Mouse (Mus musculus) hindbrain, embryonic 13.5 days (tissue): Measurements from ENCODE around the gene Pcsk4. TPM values are rescaled to one million over a fixed set of nuclear protein-coding genes. Genes with fewer than 3 reads are reported as not detected.
"Not testable (repeated sequence)": the region's sequence is repeated elsewhere in the genome, so short reads cannot be mapped to it uniquely, and the experiment has no call there.

ENCODE experiments used
- ATAC-seq: fragments of 200-750 bp; cut with Nextera tagmentation; 2 replicates; pipeline ENCODE4 v1.8.0; 2017; ENCODE audit warnings: moderate TSS enrichment; ENCODE audit not compliant: low FRiP score
- H3K27ac ChIP-seq: fragments of 300-500 bp; sonication (generic); 2 replicates; pipeline ENCODE4 v1.5.1; 2015; ENCODE audit warnings: inconsistent platforms, mild to moderate bottlenecking, moderate library complexity
- H3K27me3 ChIP-seq: fragments of 300-500 bp; sonication (generic); 2 replicates; pipeline ENCODE4 v1.6.1; 2015; ENCODE audit warnings: mild to moderate bottlenecking, inconsistent platforms
- H3K36me3 ChIP-seq: fragments of 300-500 bp; sonication (generic); 2 replicates; pipeline ENCODE4 v1.6.1; 2015; ENCODE audit warnings: mild to moderate bottlenecking, inconsistent platforms
- H3K4me1 ChIP-seq: fragments of 300-500 bp; sonication (generic); replicated peaks from 2 replicates; pipeline ENCODE4 v1.6.1; 2015; ENCODE audit warnings: inconsistent platforms
- H3K4me2 ChIP-seq: fragments of 300-500 bp; sonication (generic); 2 replicates; pipeline ENCODE4 v1.6.1; 2015; ENCODE audit warnings: inconsistent platforms, mild to moderate bottlenecking, moderate library complexity
- H3K4me3 ChIP-seq: fragments of 300-500 bp; sonication (generic); 2 replicates; pipeline ENCODE4 v1.5.1; 2015; ENCODE audit warnings: mild to moderate bottlenecking, inconsistent platforms
- H3K9ac ChIP-seq: fragments of 300-500 bp; sonication (generic); 2 replicates; pipeline ENCODE4 v1.6.1; 2015; ENCODE audit warnings: mild to moderate bottlenecking, inconsistent platforms
- H3K9me3 ChIP-seq: fragments of 300-500 bp; sonication (generic); 2 replicates; pipeline ENCODE4 v1.6.1; 2016; ENCODE audit warnings: inconsistent platforms
- WGBS: fragments of 180-500 bp; shearing (Covaris S2); methylation state at CpG from one replicate; pipeline ENCODE4 v1.1.7; 2015; 5-methylcytosine and 5-hydroxymethylcytosine counted together
- polyA plus RNA-seq: library from polyadenylated mRNA; unstranded; fragments of >200 nt; fragmentation: Nextera tagmentation; extraction: Ambion mirVana; gene quantifications from 2 replicates; pipeline ENCODE4 v1.2.1, GENCODE M21; 2015

Pcsk4 gene
- polyA plus RNA-seq, 1 experiment from 2014 or later = 2.5 TPM

GRCm38 (mm10) chr10:80357994-80358639, 28.8 kb upstream of the Pcsk4 start:
- WGBS = 8% methylated on average over 27 of the region's 31 CpGs
- peaks cover 90% of the 10 kb centered on the region for H3K27me3 ChIP-seq
- peaks cover 24% of the 10 kb centered on the region for H3K4me1 ChIP-seq
- no peaks in the 10 kb centered on the region for H3K9me3 ChIP-seq
- H3K9ac ChIP-seq = peak overlapping the region; percentile 35; the same call in 1 of the 2 replicates
- H3K4me2 ChIP-seq = peak overlapping the region; percentile 46
- peak overlapping the region; percentile 31 for H3K4me3 ChIP-seq
- ATAC-seq = peak; percentile 40; the same call in 1 of the 2 replicates
- H3K36me3 ChIP-seq = no peaks in the 10 kb centered on the region
- H3K27ac ChIP-seq = no peak overlapping the region

DNA sequence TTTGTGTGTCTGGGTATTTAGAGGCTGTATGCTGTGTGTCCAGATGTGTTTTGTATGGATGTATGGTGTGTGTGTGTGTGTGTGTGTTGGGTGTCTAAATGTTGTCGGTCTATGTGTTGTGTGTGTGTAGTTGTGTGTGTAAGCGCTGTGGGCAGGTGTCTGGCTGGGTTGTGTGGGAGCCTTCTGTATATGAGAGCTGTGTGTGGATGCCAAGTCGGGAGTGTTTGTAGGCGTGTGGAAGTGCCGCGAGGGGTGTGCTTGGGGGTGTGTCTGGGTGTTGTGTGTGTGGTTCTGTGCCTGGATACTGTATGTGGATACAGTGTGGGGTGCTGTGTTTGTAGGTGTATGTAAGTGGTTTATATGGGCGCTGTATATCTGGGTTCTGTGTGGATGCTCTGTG, 28.0 kb upstream of the Pcsk4 start:
- Histone ChIP-seq H3K27ac (no peak overlapping the region), H3K27me3 (peaks cover 90% of the 10 kb centered on the region), H3K36me3 (no peaks in the 10 kb centered on the region), H3K9me3 (no peaks in the 10 kb centered on the region), H3K4me1 (peaks cover 24% of the 10 kb centered on the region), H3K4me3 (peak overlapping the region; percentile 31), H3K9ac (0 out of 2 replicates have a peak overlapping the region, but pooled peaks have one; percentile 35), H3K4me2 (peak overlapping the region; percentile 46)
- 34% methylated on average over 7 of the region's 7 CpGs for WGBS
- ATAC-seq = no peak

GRCm38 (mm10) chr10:80356737-80357136, 27.4 kb upstream of the Pcsk4 start:
- Histone ChIP-seq H3K4me1 (peaks cover 24% of the 10 kb centered on the region), H3K4me3 (peak overlapping the region; percentile 40), H3K27ac (no peak overlapping the region), H3K4me2 (peak overlapping the region; percentile 59), H3K9me3 (no peaks in the 10 kb centered on the region), H3K36me3 (no peaks in the 10 kb centered on the region), H3K27me3 (peaks cover 95% of the 10 kb centered on the region), H3K9ac (peak overlapping the region; percentile 63)
- WGBS = under 1% methylated on average over 34 of the region's 34 CpGs
- ATAC-seq = 0 out of 2 replicates have a peak, but pooled peaks have one; percentile 9

- Histone ChIP-seq H3K36me3 (no peaks in the 10 kb centered on the region), H3K9me3 (no peaks in the 10 kb centered on the region), H3K4me2 (peak within 1 kb of the TSS; percentile 59), H3K9ac (peak within 1 kb of the TSS; percentile 63), H3K4me3 (peak within 1 kb of the TSS; percentile 40), H3K27ac (no peak within 1 kb of the TSS), H3K4me1 (peaks cover 24% of the 10 kb centered on the region), H3K27me3 (peaks cover 100% of the 10 kb centered on the region)
- 0 out of 2 replicates have a peak, but pooled peaks have one; percentile 6 for ATAC-seq
- under 1% methylated on average over 52 of the region's 53 CpGs for WGBS
Measured at GRCm38 (mm10) chr10:80356001-80356682, 26.8 kb upstream of the Pcsk4 start, which contains the start of gene Plk5. Gene Plk5, plus strand, starts transcription at chr10:80356459.

DNA sequence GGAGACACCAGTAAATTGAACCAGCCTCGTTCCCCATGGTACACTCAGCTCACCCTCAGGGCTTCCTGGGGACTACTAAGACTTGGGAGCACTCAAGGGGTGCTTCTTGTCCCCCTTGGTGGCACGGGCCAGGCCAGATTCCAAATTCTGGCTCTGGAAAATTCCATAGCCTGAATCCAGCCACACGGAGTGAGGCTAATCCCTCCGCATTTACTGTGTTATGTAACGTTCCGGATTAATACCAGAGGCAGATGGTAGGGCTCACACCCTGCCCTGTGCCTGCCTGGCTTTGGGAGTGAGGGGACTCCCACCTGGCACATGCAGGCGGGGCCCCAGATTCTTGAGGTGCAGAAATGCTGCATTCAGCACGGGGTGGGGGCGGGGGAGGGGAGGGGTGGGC, 26.1 kb upstream of the Pcsk4 start:
- ATAC-seq = no peak
- H3K27ac ChIP-seq = no peak overlapping the region
- H3K27me3 ChIP-seq = peaks cover 100% of the 10 kb centered on the region
- H3K4me1 ChIP-seq = peaks cover 24% of the 10 kb centered on the region
- H3K9me3 ChIP-seq = no peaks in the 10 kb centered on the region
- no peak overlapping the region for H3K4me3 ChIP-seq
- WGBS = 10% methylated on average over 8 of the region's 9 CpGs
- H3K9ac ChIP-seq = no peak overlapping the region
- no peak overlapping the region for H3K4me2 ChIP-seq
- H3K36me3 ChIP-seq = no peaks in the 10 kb centered on the region

- peaks cover 100% of the 10 kb centered on the region for H3K27me3 ChIP-seq
- no peaks in the 10 kb centered on the region for H3K36me3 ChIP-seq
- no peak overlapping the region for H3K4me3 ChIP-seq
- H3K9me3 ChIP-seq = no peaks in the 10 kb centered on the region
- H3K27ac ChIP-seq = no peak overlapping the region
- 67% methylated on average over 8 of the region's 8 CpGs for WGBS
- H3K4me1 ChIP-seq = peaks cover 32% of the 10 kb centered on the region
- H3K4me2 ChIP-seq = no peak overlapping the region
- no peak for ATAC-seq
- H3K9ac ChIP-seq = no peak overlapping the region
Measured at GRCm38 (mm10) chr10:80352727-80353126, 23.4 kb upstream of the Pcsk4 start.

- no peak overlapping the region for H3K4me2 ChIP-seq
- H3K9me3 ChIP-seq = no peaks in the 10 kb centered on the region
- H3K27me3 ChIP-seq = peaks cover 100% of the 10 kb centered on the region
- no peak overlapping the region for H3K27ac ChIP-seq
- H3K9ac ChIP-seq = no peak overlapping the region
- no peak overlapping the region for H3K4me3 ChIP-seq
- peaks cover 30% of the 10 kb centered on the region for H3K4me1 ChIP-seq
- ATAC-seq = no peak
- WGBS = 22% methylated on average over 11 of the region's 11 CpGs
- H3K36me3 ChIP-seq = no peaks in the 10 kb centered on the region
Measured at GRCm38 (mm10) chr10:80351896-80352295, 22.6 kb upstream of the Pcsk4 start.

DNA sequence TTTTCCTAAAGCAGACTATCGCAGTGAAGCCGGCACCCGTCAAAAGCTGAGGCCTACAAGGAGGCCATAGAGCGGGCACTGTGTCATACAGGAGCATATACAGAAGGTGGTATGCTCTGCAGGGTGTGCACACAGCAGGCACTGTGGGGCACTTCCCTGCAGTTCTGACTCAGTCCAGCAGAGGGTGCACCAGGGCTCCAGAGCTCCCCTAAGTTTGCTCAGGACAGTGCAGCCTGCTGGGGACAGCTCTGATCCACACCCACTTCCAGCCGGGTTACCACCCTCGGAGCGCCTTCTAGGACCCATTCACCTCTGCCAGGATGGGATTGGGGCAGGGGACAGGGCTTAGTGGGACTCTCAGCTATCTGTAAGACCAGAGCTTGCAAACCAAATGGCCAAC, 21.0 kb upstream of the Pcsk4 start:
- 3% methylated on average over 7 of the region's 7 CpGs for WGBS

DNA sequence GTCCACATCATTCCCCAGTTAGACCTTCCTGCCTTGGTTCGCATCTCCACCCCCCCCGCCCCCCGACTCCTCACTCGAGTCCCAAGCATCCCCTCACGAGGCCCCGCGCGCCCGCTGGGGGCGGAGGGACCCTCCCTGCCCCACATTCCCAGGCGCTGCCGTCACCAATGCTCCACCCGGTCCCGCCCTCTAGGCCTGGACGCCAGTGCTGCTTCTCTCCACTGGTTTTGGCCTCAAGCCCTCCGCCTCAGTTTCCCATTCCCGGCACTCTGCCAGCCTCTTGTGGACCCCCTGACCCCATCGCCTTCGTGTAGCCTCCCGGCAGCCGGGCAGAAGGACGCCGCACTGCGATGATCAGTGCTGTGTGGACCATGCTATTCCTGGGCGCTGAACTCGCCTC, 19.7 kb upstream of the Pcsk4 start:
- peak overlapping the region; percentile 25; the same call in 1 of the 2 replicates for H3K4me2 ChIP-seq
- H3K27ac ChIP-seq = no peak overlapping the region
- peaks cover 100% of the 10 kb centered on the region for H3K27me3 ChIP-seq
- no peaks in the 10 kb centered on the region for H3K9me3 ChIP-seq
- H3K4me3 ChIP-seq = no peak overlapping the region
- no peaks in the 10 kb centered on the region for H3K36me3 ChIP-seq
- no peak for ATAC-seq
- WGBS = 12% methylated on average over 26 of the region's 26 CpGs
- no peak overlapping the region for H3K9ac ChIP-seq
- peaks cover 24% of the 10 kb centered on the region for H3K4me1 ChIP-seq

More for the DNA sequence above, 21.0 kb upstream of the Pcsk4 start:
- Histone ChIP-seq H3K9me3 (no peaks in the 10 kb centered on the region), H3K9ac (no peak overlapping the region), H3K4me3 (no peak overlapping the region), H3K27me3 (peaks cover 100% of the 10 kb centered on the region), H3K4me1 (peaks cover 19% of the 10 kb centered on the region), H3K36me3 (no peaks in the 10 kb centered on the region), H3K4me2 (no peak overlapping the region), H3K27ac (no peak overlapping the region)
- peak; percentile 69 for ATAC-seq

DNA sequence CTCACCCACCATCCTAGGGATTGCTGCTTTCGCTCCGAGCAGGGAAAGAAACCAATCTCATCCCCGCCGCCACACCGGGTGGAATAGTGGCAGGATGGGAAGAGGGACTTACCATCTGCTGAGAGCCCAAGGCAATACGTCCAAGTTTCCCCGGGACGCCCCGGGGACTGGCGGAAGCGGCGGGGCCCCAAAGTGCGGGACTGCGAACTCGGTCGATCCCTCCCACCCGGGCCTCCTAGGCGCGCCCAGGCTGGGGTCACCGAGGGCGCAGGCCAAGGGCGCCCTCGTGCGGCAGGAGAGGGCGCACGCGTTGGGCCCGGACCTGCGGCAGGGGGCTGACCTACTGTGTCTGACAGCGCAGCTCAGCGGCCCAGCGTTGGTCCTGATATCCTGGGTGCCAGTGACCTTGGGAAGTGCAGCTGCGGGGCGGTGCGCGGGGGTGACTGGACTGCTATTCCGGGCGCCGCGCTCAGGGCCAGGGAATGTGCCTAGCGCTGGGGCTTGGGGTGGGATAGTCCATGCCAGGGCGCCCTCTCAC, 19.0 kb upstream of the Pcsk4 start, which contains the start of gene Adamtsl5:
Gene Adamtsl5, minus strand, starts transcription at position 169 of the 538 bp plus-strand sequence.
- H3K4me3 ChIP-seq = no peak within 1 kb of the TSS
- no peaks in the 10 kb centered on the region for H3K36me3 ChIP-seq
- ATAC-seq = no peak
- peaks cover 100% of the 10 kb centered on the region for H3K27me3 ChIP-seq
- H3K4me1 ChIP-seq = peaks cover 30% of the 10 kb centered on the region
- no peak within 1 kb of the TSS for H3K27ac ChIP-seq
- peak within 1 kb of the TSS; percentile 25 for H3K4me2 ChIP-seq
- H3K9me3 ChIP-seq = no peaks in the 10 kb centered on the region
- under 1% methylated on average over 42 of the region's 42 CpGs for WGBS
- H3K9ac ChIP-seq = no peak within 1 kb of the TSS

- H3K4me2 ChIP-seq = peak overlapping the region; percentile 25; the same call in 1 of the 2 replicates
- no peak overlapping the region for H3K27ac ChIP-seq
- ATAC-seq = no peak
- peaks cover 38% of the 10 kb centered on the region for H3K4me1 ChIP-seq
- 15% methylated on average over 16 of the region's 17 CpGs for WGBS
- H3K27me3 ChIP-seq = peaks cover 100% of the 10 kb centered on the region
- no peak overlapping the region for H3K9ac ChIP-seq
- no peak overlapping the region for H3K4me3 ChIP-seq
- no peaks in the 10 kb centered on the region for H3K36me3 ChIP-seq
- H3K9me3 ChIP-seq = no peaks in the 10 kb centered on the region
Measured at GRCm38 (mm10) chr10:80347514-80347967, 18.2 kb upstream of the Pcsk4 start.

DNA sequence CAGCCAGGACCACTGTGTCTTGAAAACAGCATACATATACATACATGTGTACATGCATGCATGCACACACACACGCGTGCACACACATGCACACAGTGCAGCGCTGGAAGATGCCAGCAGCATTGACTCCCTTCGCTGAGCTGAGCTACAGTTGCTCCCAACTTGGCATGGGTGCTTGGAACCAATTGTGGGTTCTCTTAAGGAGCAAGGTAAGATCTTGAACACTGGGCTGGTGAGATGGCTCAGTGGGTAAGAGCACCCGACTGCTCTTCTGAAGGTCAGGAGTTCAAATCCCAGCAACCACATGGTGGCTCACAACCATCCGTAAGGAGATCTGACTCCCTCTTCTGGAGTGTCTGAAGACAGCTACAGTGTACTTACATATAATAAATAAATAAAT, 16.6 kb upstream of the Pcsk4 start:
- peaks cover 52% of the 10 kb centered on the region for H3K4me1 ChIP-seq
- H3K36me3 ChIP-seq = not testable (repeated sequence)

More for the DNA sequence above, 16.6 kb upstream of the Pcsk4 start:
- not testable (repeated sequence) for H3K4me2 ChIP-seq, H3K27ac ChIP-seq, H3K9me3 ChIP-seq, ATAC-seq, H3K9ac ChIP-seq, H3K4me3 ChIP-seq
- peaks cover 100% of the 10 kb centered on the region for H3K27me3 ChIP-seq
- WGBS = 76% methylated on average over 6 of the region's 6 CpGs
